Mouse (Mus musculus) olfactory bulb, adult 2 months (tissue): Measurements from ENCODE around the gene Gpr55. TPM values are rescaled to one million over a fixed set of nuclear protein-coding genes. Genes with fewer than 3 reads are reported as not detected.

Experiments used
- H3K27ac ChIP-seq: fragments of 200-500 bp; 2 replicates; pipeline ENCODE4 v1.5.1; 2012; ENCODE audit warnings: low read depth, low read length; ENCODE audit not compliant: insufficient read depth
- H3K4me1 ChIP-seq: fragments of 200-500 bp; 2 replicates; pipeline ENCODE4 v1.6.1; 2012; ENCODE audit warnings: low read length; ENCODE audit not compliant: control insufficient read depth, insufficient read depth
- H3K4me3 ChIP-seq: fragments of 200-500 bp; 2 replicates; pipeline ENCODE4 v1.5.1; 2012; ENCODE audit warnings: mild to moderate bottlenecking, low read depth, low read length, moderate library complexity; ENCODE audit not compliant: insufficient read depth
- CTCF ChIP-seq: fragments of 200-500 bp; IDR thresholded peaks from 2 replicates; pipeline ENCODE4 v1.5.1; 2012; ENCODE audit warnings: low read depth, mild to moderate bottlenecking, low read length, moderate library complexity; ENCODE audit not compliant: insufficient read depth
- POLR2A ChIP-seq: fragments of 200-500 bp; IDR thresholded peaks from 2 replicates; pipeline ENCODE4 v1.6.1; 2012; ENCODE audit warnings: mild to moderate bottlenecking, low read depth, low read length, moderate library complexity; ENCODE audit not compliant: insufficient read depth
- WGBS: fragments of 180-500 bp; shearing (Covaris S2); methylation state at CpG from one replicate; pipeline ENCODE4 v1.1.7; 2018; 5-methylcytosine and 5-hydroxymethylcytosine counted together
- polyA plus RNA-seq: library from polyadenylated mRNA; stranded (reverse); fragments of >200 nt; gene quantifications from 2 replicates; pipeline ENCODE4 v1.2.4, GENCODE M21; 2012; ENCODE audit warnings: low replicate concordance; ENCODE audit not compliant: missing spikeins, insufficient read depth, insufficient read length

Gpr55 gene
- polyA plus RNA-seq, 1 experiment = not detected

DNA sequence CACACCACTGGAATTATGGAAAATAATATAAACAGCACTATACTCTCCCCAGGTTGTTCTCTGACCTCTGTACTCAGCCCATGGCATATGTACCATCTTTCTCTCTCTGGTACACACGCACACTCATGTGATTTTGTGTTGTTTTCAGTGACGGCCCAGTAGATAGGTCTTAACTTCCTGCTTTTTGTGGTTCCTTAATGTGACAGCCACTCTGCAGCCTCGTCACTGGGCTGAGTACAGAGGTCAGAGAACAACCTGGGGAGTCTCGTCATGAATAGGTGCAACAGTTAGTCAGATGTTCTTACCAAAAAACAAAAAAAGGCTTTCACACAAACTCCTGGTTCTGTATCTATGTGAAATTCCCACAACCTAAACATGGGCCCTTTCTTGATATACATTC, 27.5 kb upstream of the Gpr55 start:
- H3K4me1 ChIP-seq = no peaks in the 10 kb centered on the region
- H3K27ac ChIP-seq = no peak overlapping the region
- H3K4me3 ChIP-seq = no peak overlapping the region
- TF ChIP-seq POLR2A (no peak), CTCF (no peak)
- 87% methylated on average over 4 of the region's 4 CpGs for WGBS

DNA sequence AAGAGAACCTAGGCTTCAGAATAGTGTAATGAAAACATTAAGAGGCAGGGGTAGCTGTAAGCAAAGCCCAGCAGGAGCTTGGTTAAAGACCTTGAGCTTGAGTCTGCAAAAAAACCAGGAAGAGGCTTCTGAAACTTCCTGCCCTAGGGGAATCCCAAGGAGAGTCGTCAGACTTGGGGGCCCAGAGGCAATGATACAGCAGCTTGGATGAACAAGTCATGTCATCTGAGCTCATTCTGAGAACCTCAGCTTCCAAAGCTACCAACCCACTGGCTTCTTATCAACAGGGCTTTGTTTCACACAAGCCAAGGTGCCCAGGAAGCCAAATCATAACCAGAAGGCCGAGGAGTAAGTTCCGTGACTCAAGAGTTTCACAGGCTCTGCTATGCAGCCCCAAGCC, 25.0 kb upstream of the Gpr55 start:
- H3K4me3 ChIP-seq = no peak overlapping the region
- TF ChIP-seq POLR2A (no peak), CTCF (no peak)
- 83% methylated on average over 3 of the region's 3 CpGs for WGBS
- H3K27ac ChIP-seq = no peak overlapping the region
- H3K4me1 ChIP-seq = peaks cover 4% of the 10 kb centered on the region; the same call in 1 of the 2 replicates

DNA sequence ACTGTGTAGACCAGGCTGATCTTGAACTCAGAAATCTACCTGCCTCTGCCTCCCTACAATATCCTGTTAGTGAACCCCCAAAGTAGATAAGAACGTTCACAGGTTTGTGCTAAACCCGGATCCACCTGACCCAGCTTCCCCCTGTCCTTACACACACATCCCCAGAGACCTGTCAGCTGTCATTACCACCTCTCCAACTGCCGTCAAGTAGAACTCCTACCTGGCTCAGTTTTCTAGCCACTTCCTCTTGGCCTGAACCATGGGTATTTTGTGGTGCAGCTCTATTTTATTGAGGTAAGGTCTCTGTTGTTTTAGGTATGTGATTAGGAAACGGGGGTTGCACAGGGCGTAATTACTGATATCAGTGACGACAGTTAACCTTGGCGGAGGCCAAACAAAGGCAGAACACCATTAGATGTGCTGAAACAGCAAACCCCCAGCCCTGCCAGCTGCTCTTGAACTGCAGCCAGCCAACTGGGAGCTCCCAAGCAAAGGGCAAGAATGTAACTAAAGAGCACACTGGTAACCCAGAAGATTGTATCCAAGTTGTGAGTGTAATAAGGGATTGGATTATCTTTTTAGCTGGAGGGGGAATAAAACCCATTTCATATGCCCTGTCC, 21.0 kb upstream of the Gpr55 start:
- Histone ChIP-seq H3K4me3 (no peak overlapping the region), H3K27ac (no peak overlapping the region), H3K4me1 (peaks cover 8% of the 10 kb centered on the region)
- 54% methylated on average over 7 of the region's 7 CpGs for WGBS
- TF ChIP-seq POLR2A = no peak
- TF ChIP-seq CTCF = no peak

DNA sequence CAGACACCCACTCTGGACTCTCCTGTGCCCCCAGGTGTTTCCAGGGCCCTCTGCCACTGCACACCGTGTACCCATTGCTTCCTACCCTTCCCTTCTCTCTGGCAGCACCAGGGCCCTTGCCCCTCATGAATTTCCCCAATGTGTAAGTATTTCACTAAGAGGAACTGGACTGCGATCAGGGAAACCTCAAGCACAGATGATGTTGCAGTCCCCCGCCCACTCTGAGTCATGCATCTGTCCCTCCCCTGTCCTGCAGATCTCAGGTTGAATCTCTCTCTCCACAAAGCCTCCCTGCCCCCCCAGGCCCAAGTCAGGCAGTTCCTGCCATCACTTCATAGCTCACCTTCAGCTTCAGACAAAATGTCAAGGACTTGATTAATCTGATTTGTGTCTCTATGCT, 16.9 kb upstream of the Gpr55 start:
- Histone ChIP-seq H3K27ac (no peak overlapping the region), H3K4me1 (peaks cover 8% of the 10 kb centered on the region), H3K4me3 (no peak overlapping the region)
- WGBS = 84% methylated on average over 3 of the region's 3 CpGs
- TF ChIP-seq CTCF = no peak
- no peak for TF ChIP-seq POLR2A

DNA sequence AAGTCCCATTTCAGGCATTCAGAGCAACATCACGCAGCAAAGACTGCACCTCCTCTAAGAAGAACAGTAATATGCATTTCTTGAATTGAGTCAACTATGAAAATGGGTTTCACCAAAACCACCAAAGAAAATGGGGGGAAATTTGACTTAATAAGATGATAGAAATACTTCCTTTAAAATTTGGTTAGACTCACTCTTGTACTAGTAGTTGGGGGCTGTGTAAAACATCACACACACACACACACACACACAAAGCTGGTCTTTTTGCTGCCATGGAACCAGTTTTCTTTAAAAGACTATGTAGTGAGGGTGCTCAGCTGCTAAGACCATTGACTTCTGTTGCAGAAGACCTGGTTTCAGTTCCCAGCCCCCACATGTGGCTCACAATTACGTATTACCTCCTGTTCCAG, 12.7 kb upstream of the Gpr55 start:
- no peak for TF ChIP-seq POLR2A
- TF ChIP-seq CTCF = no peak
- 95% methylated on average over 2 of the region's 2 CpGs for WGBS
- Histone ChIP-seq H3K27ac (no peak overlapping the region), H3K4me1 (peaks cover 6% of the 10 kb centered on the region), H3K4me3 (no peak overlapping the region)

DNA sequence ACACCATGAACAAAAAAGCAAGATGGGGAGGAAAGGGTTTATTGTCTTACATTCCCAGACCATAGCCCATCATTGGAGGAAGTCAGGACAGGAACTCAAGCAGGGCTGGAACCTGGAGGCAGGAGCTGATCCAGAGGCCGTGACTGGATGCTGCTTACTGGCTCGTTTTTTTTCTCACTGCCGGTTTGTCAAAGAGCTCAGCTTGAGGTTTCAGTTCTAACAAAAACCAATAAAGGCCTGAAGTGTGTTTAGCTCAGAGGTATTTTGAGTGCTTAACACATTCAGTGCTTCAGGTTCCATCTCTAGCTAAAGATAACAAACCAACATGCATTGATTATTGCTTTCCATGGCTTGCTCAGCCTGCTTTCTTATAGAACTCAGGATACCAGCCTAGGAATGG, 11.5 kb upstream of the Gpr55 start:
- TF ChIP-seq CTCF = no peak
- no peak for TF ChIP-seq POLR2A
- Histone ChIP-seq H3K4me3 (no peak overlapping the region), H3K4me1 (0 out of 2 replicates have a peak, but pooled peaks cover 2% of the 10 kb centered on the region), H3K27ac (no peak overlapping the region)
- 65% methylated on average over 3 of the region's 3 CpGs for WGBS

DNA sequence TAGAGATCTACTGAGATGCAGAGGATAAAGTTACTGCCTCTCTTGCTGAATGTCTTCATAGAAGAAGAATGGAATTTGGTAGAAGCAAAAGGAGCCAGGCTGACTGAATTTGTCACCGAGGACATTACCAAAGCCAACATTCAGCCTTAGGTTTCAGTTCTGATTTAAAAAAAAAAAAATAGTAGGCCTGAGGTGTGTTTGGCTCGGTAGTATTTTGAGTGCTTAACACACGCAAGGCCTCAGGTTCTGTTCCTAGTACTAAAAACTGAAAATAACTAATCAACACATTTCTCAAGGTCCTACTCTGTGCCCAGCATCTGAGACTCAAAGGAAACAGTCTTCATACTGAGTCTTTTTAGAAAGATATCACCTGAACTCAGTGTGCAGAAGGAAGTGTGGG, 10.3 kb upstream of the Gpr55 start:
- TF ChIP-seq POLR2A = no peak
- no peak for TF ChIP-seq CTCF

DNA sequence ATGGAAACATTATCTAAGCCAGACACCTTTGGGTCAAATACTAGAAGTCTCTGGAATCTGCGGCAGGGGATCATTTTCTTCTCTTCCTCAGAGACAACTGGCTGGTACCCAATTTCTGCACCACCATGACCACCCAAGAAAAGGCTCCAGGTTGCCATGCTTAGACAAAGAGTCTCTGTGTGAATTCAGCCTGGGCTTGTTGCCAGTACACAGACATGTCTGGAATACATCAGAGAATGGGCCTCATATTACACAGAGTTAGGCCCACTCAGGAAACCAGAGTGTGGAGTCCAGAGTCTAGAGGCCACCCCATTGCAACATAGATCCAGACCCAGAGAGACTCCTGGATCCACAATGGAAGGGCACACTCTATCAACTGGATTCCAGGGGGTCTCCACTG, 8.7 kb upstream of the Gpr55 start:
- no peak overlapping the region for H3K27ac ChIP-seq
- no peak overlapping the region for H3K4me3 ChIP-seq
- 0 out of 2 replicates have a peak, but pooled peaks cover 4% of the 10 kb centered on the region for H3K4me1 ChIP-seq
- no peak for TF ChIP-seq POLR2A
- TF ChIP-seq CTCF = no peak
- 37% methylated on average over 1 of the region's 1 CpGs for WGBS

More for the DNA sequence above, 10.3 kb upstream of the Gpr55 start:
- Histone ChIP-seq H3K4me1 (0 out of 2 replicates have a peak, but pooled peaks cover 2% of the 10 kb centered on the region), H3K4me3 (no peak overlapping the region), H3K27ac (no peak overlapping the region)
- 96% methylated on average over 3 of the region's 3 CpGs for WGBS

DNA sequence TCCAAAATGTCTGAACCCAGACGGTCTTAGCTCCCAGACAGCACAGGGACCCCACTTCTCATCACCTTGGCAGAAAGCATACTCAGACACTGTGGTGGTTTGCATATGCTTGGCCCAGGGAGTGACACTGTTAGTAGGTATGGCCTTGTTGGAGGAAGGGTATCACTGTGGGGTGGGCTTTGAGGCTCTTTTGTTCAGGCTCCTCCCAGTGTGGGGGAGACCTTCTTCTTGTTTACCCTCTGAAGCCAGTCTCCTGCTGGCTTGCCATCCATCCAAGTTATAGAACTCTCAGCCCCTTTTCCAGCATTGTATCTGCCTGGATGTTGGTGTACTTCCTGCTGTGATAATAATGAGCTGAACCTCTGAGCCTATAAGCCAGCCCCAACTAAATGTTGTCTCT, 8.3 kb upstream of the Gpr55 start:
- Histone ChIP-seq H3K4me1 (0 out of 2 replicates have a peak, but pooled peaks cover 4% of the 10 kb centered on the region), H3K4me3 (no peak overlapping the region), H3K27ac (no peak overlapping the region)
- 85% methylated on average over 1 of the region's 1 CpGs for WGBS
- no peak for TF ChIP-seq CTCF
- no peak for TF ChIP-seq POLR2A

DNA sequence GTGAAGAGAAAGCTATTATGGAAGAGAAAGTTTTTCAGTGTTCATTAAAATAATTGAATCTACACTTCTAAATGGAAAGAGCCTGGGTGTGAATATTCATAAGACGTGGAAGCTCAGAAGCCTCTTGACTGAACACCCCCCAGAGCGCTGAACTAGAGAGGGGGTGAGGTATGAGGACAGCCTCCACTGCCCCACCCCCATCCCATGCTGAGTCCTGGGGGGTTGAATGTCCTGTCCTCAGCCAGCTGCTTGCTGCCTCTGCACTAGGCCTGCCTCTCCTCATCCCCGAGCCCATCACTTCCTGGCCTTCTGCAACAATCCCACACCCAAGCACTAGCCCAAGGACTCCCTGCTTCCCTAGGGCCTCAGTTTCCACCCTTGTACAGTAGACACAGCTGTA, 5.0 kb upstream of the Gpr55 start:
- Histone ChIP-seq H3K4me1 (0 out of 2 replicates have a peak, but pooled peaks cover 5% of the 10 kb centered on the region), H3K27ac (no peak overlapping the region), H3K4me3 (no peak overlapping the region)
- TF ChIP-seq POLR2A (no peak), CTCF (no peak)
- 74% methylated on average over 3 of the region's 3 CpGs for WGBS

DNA sequence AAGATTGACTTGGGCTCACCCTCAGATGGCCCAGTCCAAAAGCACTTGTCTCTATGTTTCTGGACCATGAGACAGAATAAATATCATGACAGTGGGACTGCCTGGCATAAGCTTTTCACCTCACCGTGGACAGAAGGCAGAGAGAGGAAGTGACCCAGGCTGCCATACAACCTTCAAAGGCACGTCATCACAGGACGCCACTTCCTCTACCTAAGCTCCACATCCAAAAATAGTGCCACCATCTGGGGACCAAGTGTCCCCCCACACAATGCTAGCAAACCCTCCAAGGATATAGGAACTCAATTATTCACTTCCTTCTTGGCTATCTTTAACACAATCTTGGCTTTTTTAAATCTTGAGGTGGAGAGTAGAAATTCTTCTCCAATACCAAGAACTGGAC, 1.3 kb upstream of the Gpr55 start:
- 91% methylated on average over 3 of the region's 3 CpGs for WGBS

More for the DNA sequence above, 1.3 kb upstream of the Gpr55 start:
- TF ChIP-seq POLR2A (no peak), CTCF (no peak)
- Histone ChIP-seq H3K4me1 (peaks cover 22% of the 10 kb centered on the region), H3K4me3 (no peak overlapping the region), H3K27ac (no peak overlapping the region)
